Mouse (Mus musculus): ENCODE measurements around the gene Tnnt2. TPM values are rescaled to one million over a fixed set of nuclear protein-coding genes. Genes with fewer than 3 reads are reported as not detected.

Gene Tnnt2
- polyA plus RNA-seq, 2 experiments, result 104 to 108 TPM

DNA sequence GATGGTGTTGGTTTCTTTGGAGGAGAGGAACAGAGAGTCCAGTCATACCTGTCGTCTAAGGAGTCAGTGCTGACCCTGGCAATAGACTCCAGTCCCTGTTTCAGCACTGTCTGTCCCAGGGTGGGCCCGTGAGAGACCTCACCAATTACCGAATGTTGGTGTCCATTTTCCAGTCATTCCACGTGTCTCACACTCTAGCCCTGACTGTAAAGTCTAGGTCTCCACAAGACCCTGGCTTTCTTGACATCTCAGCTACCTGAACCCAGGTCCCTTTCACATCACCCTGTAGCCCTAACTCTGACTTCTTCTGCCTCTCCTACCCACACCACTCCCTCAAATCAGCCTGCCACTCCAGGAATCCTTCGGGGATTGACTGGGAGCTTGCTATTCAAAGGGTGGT is 26.4 kb downstream of the Tnnt2 start:
- WGBS, result 71% methylated on average over 5 of the region's 5 CpGs
- ATAC-seq (ENCODE audit: low FRiP score, low read depth) (no peak), DNase-seq (ENCODE audit: low spot score) (no peak)
- H3K9ac ChIP-seq (ENCODE audit: low read depth, low read length, severe bottlenecking), result no peak overlapping the region
- no peak overlapping the region for H3K4me2 ChIP-seq (replicated peaks; ENCODE audit: low read depth, low read length, severe bottlenecking)
- no peak overlapping the region for H3K4me3 ChIP-seq (replicated peaks; ENCODE audit: low read length)
- H3K27me3 ChIP-seq (ENCODE audit: control insufficient read depth, insufficient read depth, low read length), result 0 out of 2 replicates have a peak, but pooled peaks cover 5% of the 10 kb centered on the region
- no peaks in the 10 kb centered on the region for H3K4me1 ChIP-seq (ENCODE audit: control insufficient read depth, insufficient read depth, low read length)
- no peak overlapping the region for H3K27ac ChIP-seq (replicated peaks; ENCODE audit: low read depth, low read length)
- no peak for TF ChIP-seq POLR2A (IDR thresholded peaks at IDR 0.05; ENCODE audit: borderline replicate concordance, extremely low read depth, insufficient read depth, insufficient read length)
- H3K9me3 ChIP-seq (ENCODE audit: control insufficient read depth, low read length), result no peaks in the 10 kb centered on the region
- no peaks in the 10 kb centered on the region for H3K36me3 ChIP-seq (ENCODE audit: control insufficient read depth, insufficient read depth, low read length)

DNA sequence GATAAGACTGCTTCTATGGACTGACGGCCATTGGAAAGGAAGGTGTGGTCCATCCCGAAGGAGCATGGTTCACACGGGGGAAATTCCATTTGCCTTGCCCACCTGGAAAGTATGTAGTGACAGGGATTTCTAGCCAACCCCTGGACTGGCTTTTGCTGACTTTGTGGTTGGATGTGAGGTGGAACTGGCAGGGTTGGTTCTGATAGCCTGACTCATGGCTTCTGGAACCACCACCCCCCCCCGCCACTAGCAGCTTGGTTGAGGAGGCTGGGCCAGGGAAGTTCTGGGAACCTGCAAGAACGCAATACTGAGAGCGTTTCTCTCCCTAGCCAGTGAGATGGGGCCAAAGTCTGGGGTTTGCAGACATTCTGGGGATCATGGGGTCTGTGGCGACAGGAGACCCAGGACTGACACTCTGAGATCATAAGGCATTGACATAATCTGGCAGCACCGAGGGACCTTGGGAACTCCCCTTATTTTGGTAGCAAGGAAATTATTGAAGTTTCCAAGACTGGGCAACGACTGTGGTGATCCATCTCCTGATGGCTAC is 27.7 kb downstream of the Tnnt2 start:
- no peak overlapping the region for H3K27ac ChIP-seq (replicated peaks; ENCODE audit: low read depth, low read length)
- 80% methylated on average over 9 of the region's 9 CpGs for WGBS
- TF ChIP-seq POLR2A (IDR thresholded peaks at IDR 0.05; ENCODE audit: borderline replicate concordance, extremely low read depth, insufficient read depth, insufficient read length), result no peak

DNA sequence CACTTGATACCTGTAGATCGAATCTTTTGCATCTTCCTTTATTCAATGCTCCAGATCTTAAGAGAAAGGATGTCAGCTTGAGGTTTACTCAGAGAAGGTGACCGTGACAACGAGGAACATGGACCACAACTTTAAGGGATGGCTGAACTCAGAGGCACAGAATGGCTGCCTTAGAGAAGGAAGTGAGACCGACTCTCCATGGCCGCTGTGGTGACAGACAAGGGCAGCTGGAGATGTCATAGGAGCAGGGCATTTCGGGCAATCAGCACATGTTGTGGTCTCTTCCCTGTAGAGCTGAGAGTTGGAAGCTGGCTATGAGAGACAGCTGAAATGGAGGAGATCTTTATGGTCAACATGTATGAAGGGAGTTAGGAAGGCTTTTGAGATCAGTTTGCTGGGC is 28.7 kb downstream of the Tnnt2 start:
- WGBS, result 82% methylated on average over 6 of the region's 6 CpGs

More for the DNA sequence above, 27.7 kb downstream of the Tnnt2 start:
- Histone ChIP-seq H3K36me3 (ENCODE audit: control insufficient read depth, insufficient read depth, low read length) (no peaks in the 10 kb centered on the region), H3K27me3 (ENCODE audit: control insufficient read depth, insufficient read depth, low read length) (0 out of 2 replicates have a peak, but pooled peaks cover 5% of the 10 kb centered on the region), H3K9me3 (ENCODE audit: control insufficient read depth, low read length) (no peaks in the 10 kb centered on the region), H3K4me2 (replicated peaks; ENCODE audit: low read depth, low read length, severe bottlenecking) (no peak overlapping the region), H3K4me1 (ENCODE audit: control insufficient read depth, insufficient read depth, low read length) (no peaks in the 10 kb centered on the region), H3K9ac (ENCODE audit: low read depth, low read length, severe bottlenecking) (no peak overlapping the region), H3K4me3 (replicated peaks; ENCODE audit: low read length) (no peak overlapping the region)
- ATAC-seq (ENCODE audit: low FRiP score, low read depth) (no peak), DNase-seq (ENCODE audit: low spot score) (no peak)

DNA sequence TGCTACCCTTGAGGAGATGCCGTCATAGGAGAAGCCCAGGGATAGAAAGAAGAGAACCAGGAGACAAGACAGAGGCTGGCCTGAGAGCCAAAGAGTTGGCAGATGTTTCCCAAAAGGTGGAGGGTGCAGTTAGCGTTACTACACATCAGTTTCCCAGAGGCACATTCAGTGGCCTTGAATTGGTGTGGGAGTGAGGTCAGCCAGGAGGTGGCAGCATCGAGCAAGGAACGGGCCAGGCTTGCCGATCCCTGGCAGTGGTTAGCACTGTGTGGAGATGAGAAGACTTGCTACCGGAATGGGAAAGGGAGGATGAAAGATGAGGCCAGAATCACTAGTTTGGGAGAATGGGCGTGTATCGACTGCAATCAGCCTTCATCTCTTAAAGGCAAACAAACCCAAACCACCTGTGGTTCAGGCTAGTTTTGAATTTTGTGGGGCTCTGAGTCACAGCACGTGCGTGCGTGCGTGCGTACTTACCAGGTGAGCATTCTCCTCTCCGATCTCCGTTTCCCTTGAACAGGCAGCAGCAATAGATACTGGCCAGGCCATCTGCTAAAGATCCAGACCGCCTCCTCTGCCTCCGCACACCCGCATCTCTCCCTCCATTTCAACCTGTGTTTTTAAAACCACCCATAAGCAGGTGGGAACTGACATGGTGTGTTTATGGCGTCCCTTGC is 29.5 kb downstream of the Tnnt2 start:
- Histone ChIP-seq H3K27ac (replicated peaks; ENCODE audit: low read depth, low read length) (no peak overlapping the region), H3K36me3 (ENCODE audit: control insufficient read depth, insufficient read depth, low read length) (no peaks in the 10 kb centered on the region), H3K27me3 (ENCODE audit: control insufficient read depth, insufficient read depth, low read length) (0 out of 2 replicates have a peak, but pooled peaks cover 5% of the 10 kb centered on the region), H3K9ac (ENCODE audit: low read depth, low read length, severe bottlenecking) (no peak overlapping the region), H3K4me1 (ENCODE audit: control insufficient read depth, insufficient read depth, low read length) (no peaks in the 10 kb centered on the region), H3K9me3 (ENCODE audit: control insufficient read depth, low read length) (no peaks in the 10 kb centered on the region), H3K4me2 (replicated peaks; ENCODE audit: low read depth, low read length, severe bottlenecking) (no peak overlapping the region), H3K4me3 (replicated peaks; ENCODE audit: low read length) (no peak overlapping the region)
- 47% methylated on average over 19 of the region's 19 CpGs for WGBS
- no peak; the same call in 1 of the 2 replicates for TF ChIP-seq POLR2A (IDR thresholded peaks at IDR 0.05; ENCODE audit: borderline replicate concordance, extremely low read depth, insufficient read depth, insufficient read length)
- ATAC-seq (ENCODE audit: low FRiP score, low read depth) (peak; percentile 67; the same call in 1 of the 2 replicates), DNase-seq (ENCODE audit: low spot score) (peak; percentile 83)

More for the DNA sequence above, 28.7 kb downstream of the Tnnt2 start:
- no peak overlapping the region for H3K27ac ChIP-seq (replicated peaks; ENCODE audit: low read depth, low read length)
- no peaks in the 10 kb centered on the region for H3K36me3 ChIP-seq (ENCODE audit: control insufficient read depth, insufficient read depth, low read length)
- no peak overlapping the region for H3K4me2 ChIP-seq (replicated peaks; ENCODE audit: low read depth, low read length, severe bottlenecking)
- TF ChIP-seq POLR2A (IDR thresholded peaks at IDR 0.05; ENCODE audit: borderline replicate concordance, extremely low read depth, insufficient read depth, insufficient read length), result no peak
- ATAC-seq (ENCODE audit: low FRiP score, low read depth), result peak; percentile 23; the same call in 1 of the 2 replicates
- no peaks in the 10 kb centered on the region for H3K4me1 ChIP-seq (ENCODE audit: control insufficient read depth, insufficient read depth, low read length)
- no peak for DNase-seq (ENCODE audit: low spot score)
- H3K9ac ChIP-seq (ENCODE audit: low read depth, low read length, severe bottlenecking), result no peak overlapping the region
- no peak overlapping the region for H3K4me3 ChIP-seq (replicated peaks; ENCODE audit: low read length)
- H3K9me3 ChIP-seq (ENCODE audit: control insufficient read depth, low read length), result no peaks in the 10 kb centered on the region
- H3K27me3 ChIP-seq (ENCODE audit: control insufficient read depth, insufficient read depth, low read length), result 0 out of 2 replicates have a peak, but pooled peaks cover 5% of the 10 kb centered on the region

DNA sequence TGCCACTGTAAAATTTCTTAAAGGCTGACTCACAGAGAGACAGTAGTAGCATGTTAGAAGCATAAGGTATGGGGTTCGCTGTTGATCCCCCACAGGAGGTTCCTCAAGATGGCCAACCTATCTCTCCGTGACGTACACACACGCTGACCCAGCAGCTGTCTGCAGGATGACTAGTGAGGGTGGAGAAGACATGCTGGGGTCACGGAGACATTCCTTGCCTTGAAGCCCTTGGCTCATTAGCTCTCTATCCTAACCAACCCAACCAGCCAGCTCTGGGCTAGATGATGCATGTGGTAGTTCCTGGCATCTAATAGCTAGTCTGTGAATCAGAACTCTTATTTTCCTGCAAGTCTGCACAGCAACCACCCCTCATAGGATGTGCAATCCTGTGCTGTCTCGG is 32.4 kb downstream of the Tnnt2 start:
- DNase-seq (ENCODE audit: low spot score) (no peak), ATAC-seq (ENCODE audit: low FRiP score, low read depth) (no peak)
- no peak overlapping the region for H3K9ac ChIP-seq (ENCODE audit: low read depth, low read length, severe bottlenecking)
- H3K4me2 ChIP-seq (replicated peaks; ENCODE audit: low read depth, low read length, severe bottlenecking), result no peak overlapping the region
- H3K4me1 ChIP-seq (ENCODE audit: control insufficient read depth, insufficient read depth, low read length), result no peaks in the 10 kb centered on the region
- TF ChIP-seq POLR2A (IDR thresholded peaks at IDR 0.05; ENCODE audit: borderline replicate concordance, extremely low read depth, insufficient read depth, insufficient read length), result no peak
- H3K27ac ChIP-seq (replicated peaks; ENCODE audit: low read depth, low read length), result no peak overlapping the region
- H3K27me3 ChIP-seq (ENCODE audit: control insufficient read depth, insufficient read depth, low read length), result 0 out of 2 replicates have a peak, but pooled peaks cover 5% of the 10 kb centered on the region
- WGBS, result 83% methylated on average over 6 of the region's 6 CpGs
- no peaks in the 10 kb centered on the region for H3K36me3 ChIP-seq (ENCODE audit: control insufficient read depth, insufficient read depth, low read length)
- H3K4me3 ChIP-seq (replicated peaks; ENCODE audit: low read length), result no peak overlapping the region
- H3K9me3 ChIP-seq (ENCODE audit: control insufficient read depth, low read length), result no peaks in the 10 kb centered on the region

Data from limb, embryonic 14.5 days (tissue).